Mouse (Mus musculus) lung, adult 2 months (tissue): ENCODE data around the gene Chd2. TPM values are rescaled to one million over a fixed set of nuclear protein-coding genes. Genes with fewer than 3 reads are reported as not detected.

Experiments
- DNase-seq: peaks from one replicate; pipeline ENCODE4 v3.0.0; 2022
- H3K4me1 ChIP-seq: fragments of 200-500 bp; 2 replicates; pipeline ENCODE4 v1.6.1; 2011; ENCODE audit warnings: low read length; ENCODE audit not compliant: control insufficient read depth, insufficient read depth
- H3K4me3 ChIP-seq: fragments of 200-500 bp; replicated peaks from 2 replicates; pipeline ENCODE3; 2011; ENCODE audit warnings: low read depth, mild to moderate bottlenecking, control low read depth, low read length; ENCODE audit errors: extremely low read depth
- CTCF ChIP-seq: fragments of 200-500 bp; IDR thresholded peaks from 2 replicates; pipeline ENCODE4 v1.5.1; 2011; ENCODE audit warnings: mild to moderate bottlenecking, low read length, control low read depth; ENCODE audit not compliant: insufficient read depth
- POLR2A ChIP-seq: fragments of 200-500 bp; IDR thresholded peaks from 2 replicates; pipeline ENCODE4 v1.6.1; 2011; ENCODE audit warnings: low read depth, mild to moderate bottlenecking, control low read depth, low read length, borderline replicate concordance; ENCODE audit errors: extremely low read depth
- WGBS: fragments of 180-500 bp; shearing (Covaris S2); methylation state at CpG from one replicate; pipeline ENCODE4 v1.1.7; 2018; 5-methylcytosine and 5-hydroxymethylcytosine counted together
- polyA plus RNA-seq: library from polyadenylated mRNA; depleted of rRNA; stranded (reverse); fragments of >200 nt; gene quantifications from 2 replicates; pipeline ENCODE4 v1.2.3, GENCODE M21; 2012

Chd2 gene
- polyA plus RNA-seq, 1 experiment = 48.5 TPM

GRCm38 (mm10) chr7:73424243-73424642 is 117.4 kb downstream of the Chd2 start:
- no peak for DNase-seq
- TF ChIP-seq CTCF = no peak
- H3K4me3 ChIP-seq = no peak overlapping the region
- H3K4me1 ChIP-seq = no peaks in the 10 kb centered on the region
- 50% methylated on average over 3 of the region's 3 CpGs for WGBS

DNA sequence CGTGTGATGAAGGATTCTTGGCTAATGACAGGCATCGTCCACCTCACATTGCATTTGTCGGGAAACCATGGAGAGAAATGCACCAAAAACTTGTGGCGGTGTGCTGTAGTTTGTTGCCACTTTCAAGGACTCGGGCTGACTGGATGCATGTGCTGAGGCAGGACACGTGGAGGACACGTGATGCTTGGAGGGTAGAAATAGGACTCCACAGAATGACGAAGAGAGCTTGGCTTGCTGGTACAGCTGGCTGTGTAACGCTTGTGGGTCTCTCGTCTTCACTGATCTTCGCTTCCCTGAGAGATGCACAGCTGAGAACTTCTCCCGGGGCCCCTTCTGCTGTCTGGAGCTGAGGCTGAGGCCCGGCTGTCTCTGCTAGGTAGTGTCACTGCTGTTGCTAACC is 118.4 kb downstream of the Chd2 start:
- no peak for TF ChIP-seq CTCF
- TF ChIP-seq POLR2A = no peak
- no peak for DNase-seq
- 67% methylated on average over 13 of the region's 13 CpGs for WGBS
- Histone ChIP-seq H3K4me1 (no peaks in the 10 kb centered on the region), H3K4me3 (no peak overlapping the region)

- peak; percentile 62 for DNase-seq
- 27% methylated on average over 12 of the region's 12 CpGs for WGBS
- no peaks in the 10 kb centered on the region for H3K4me1 ChIP-seq
- TF ChIP-seq POLR2A (no peak), CTCF (peak; percentile 94)
- H3K4me3 ChIP-seq = no peak overlapping the region
Measured at GRCm38 (mm10) chr7:73422223-73423113, 119.2 kb downstream of the Chd2 start.

DNA sequence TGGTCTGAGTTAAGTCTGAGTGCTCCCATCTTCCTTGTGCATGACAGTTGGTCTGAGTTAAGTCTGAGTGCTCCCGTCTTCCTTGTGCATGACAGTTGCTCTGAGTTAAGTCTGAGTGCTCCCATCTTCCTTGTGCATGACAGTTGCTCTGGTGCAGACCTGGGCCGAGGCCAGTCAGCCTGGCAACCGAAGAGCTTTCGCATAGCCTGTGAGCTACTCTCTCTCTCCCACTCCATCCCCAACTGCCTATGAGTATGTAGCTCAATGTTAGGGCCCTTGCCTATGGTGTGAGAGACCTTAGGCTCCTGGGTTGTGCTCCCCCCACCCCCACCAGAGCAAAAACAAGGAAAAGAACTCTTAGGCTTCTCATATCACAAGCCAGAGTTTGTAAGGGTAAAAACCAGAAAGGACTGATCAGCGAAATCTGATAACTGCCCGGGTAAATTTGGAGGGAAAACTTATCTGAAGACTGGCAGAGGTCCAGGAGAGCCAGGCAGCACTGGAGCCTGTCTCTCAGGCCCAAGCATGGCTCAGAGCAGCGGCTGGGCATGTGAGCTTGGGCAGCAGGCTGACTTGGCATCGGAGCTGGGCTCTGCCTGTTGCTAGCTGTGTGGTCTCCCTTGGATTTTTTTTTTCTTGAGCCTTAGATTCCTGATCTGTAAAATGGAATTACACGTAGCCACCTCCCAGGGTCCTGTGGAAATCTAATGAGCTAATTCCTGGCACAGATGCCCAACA is 120.2 kb downstream of the Chd2 start:
- DNase-seq = no peak
- 51% methylated on average over 9 of the region's 9 CpGs for WGBS
- Histone ChIP-seq H3K4me3 (no peak overlapping the region), H3K4me1 (no peaks in the 10 kb centered on the region)
- TF ChIP-seq CTCF (no peak), POLR2A (no peak)

DNA sequence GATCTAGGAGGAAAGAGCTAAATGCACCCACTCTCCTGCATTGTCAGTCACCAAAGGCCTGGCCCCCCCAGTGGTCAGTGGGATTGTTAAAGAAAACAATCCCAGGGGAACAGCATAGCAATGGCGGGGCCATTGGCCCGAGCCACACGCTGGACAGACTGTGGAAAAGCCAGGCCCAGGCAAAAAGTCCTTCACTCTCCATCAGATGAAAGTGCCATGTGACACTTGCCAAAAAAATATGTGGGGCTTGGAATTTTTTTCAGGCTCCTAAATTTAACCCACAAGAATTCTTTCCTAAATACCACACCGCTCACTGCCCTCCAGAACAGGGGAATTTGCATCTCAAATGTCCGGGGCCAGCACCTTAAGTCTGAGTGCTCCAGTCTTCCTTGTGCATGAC is 120.8 kb downstream of the Chd2 start:
- no peaks in the 10 kb centered on the region for H3K4me1 ChIP-seq
- no peak for DNase-seq
- no peak overlapping the region for H3K4me3 ChIP-seq
- TF ChIP-seq CTCF (no peak), POLR2A (no peak)
- 63% methylated on average over 5 of the region's 5 CpGs for WGBS

DNA sequence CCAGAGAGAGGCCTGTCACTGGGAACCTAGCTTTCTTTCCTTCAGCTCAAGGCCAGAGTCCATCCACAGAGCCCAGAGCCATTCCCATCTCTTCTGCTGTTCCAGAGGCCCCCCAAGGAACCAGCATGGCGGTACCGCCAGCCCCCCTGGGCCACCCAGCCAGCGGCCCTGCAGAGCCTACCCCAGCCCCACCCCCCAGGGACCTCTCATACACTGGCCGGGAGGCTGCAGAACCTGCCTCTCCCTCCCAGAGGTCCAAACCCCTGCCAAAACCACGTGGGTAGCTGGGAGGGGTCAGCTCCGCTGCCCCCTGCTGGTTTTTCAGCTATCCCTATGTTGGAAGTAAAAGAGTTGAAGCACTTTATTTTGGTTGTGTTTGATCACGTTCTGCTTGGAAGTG is 122.3 kb downstream of the Chd2 start:
- no peaks in the 10 kb centered on the region for H3K4me1 ChIP-seq
- WGBS = 53% methylated on average over 7 of the region's 7 CpGs
- no peak for DNase-seq
- TF ChIP-seq CTCF (no peak), POLR2A (no peak)
- H3K4me3 ChIP-seq = no peak overlapping the region

GRCm38 (mm10) chr7:73414192-73414591 is 127.4 kb downstream of the Chd2 start:
- Histone ChIP-seq H3K4me1 (0 out of 2 replicates have a peak, but pooled peaks cover 5% of the 10 kb centered on the region), H3K4me3 (no peak overlapping the region)
- 78% methylated on average over 14 of the region's 14 CpGs for WGBS
- TF ChIP-seq POLR2A (no peak), CTCF (no peak)
- DNase-seq = no peak

- TF ChIP-seq POLR2A (no peak), CTCF (no peak)
- WGBS = 59% methylated on average over 7 of the region's 7 CpGs
- no peak overlapping the region for H3K4me3 ChIP-seq
- 0 out of 2 replicates have a peak, but pooled peaks cover 5% of the 10 kb centered on the region for H3K4me1 ChIP-seq
- no peak for DNase-seq
Measured at GRCm38 (mm10) chr7:73412419-73412818, 129.2 kb downstream of the Chd2 start.

- TF ChIP-seq POLR2A (no peak), CTCF (no peak)
- 63% methylated on average over 4 of the region's 4 CpGs for WGBS
Measured at GRCm38 (mm10) chr7:73411986-73412385, 129.6 kb downstream of the Chd2 start.

More at GRCm38 (mm10) chr7:73411986-73412385, 129.6 kb downstream of the Chd2 start:
- no peak for DNase-seq
- H3K4me1 ChIP-seq = 0 out of 2 replicates have a peak, but pooled peaks cover 5% of the 10 kb centered on the region
- H3K4me3 ChIP-seq = no peak overlapping the region
